Mouse (Mus musculus): Measurements from ENCODE around the gene Rassf10.
"Not testable (repeated sequence)": the region's sequence is repeated elsewhere in the genome, so short reads cannot be mapped to it uniquely, and the experiment has no call there.

The Rassf10 gene

DNA sequence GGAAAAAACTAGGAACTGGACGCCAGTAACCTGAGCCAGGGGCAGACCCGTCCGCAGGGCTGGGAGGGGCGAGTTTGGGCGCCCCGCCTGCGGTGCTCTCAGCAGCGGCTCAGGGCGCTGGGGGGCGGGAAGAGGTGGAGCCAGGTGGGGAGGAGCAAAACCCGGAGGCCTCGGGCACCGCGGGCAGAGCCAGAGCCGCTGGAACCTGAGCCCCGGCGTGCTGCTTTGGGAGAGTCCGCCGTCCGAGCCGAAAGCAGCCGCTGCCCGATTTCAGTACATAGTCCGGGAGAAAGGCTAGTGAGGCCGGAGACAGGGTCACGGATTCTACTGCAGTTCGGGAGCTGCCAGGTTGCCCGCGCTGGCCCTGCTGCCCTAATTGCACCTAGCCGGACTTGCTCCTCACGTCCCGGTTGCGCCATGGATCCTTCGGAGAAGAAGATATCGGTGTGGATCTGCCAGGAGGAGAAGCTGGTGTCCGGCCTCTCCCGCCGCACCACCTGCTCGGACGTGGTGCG is at the start of gene Rassf10:
TSS of gene Rassf10 (plus strand) at position 186 of the 515 bp plus-strand sequence.
- DNase-seq: peak; percentile 29

DNA sequence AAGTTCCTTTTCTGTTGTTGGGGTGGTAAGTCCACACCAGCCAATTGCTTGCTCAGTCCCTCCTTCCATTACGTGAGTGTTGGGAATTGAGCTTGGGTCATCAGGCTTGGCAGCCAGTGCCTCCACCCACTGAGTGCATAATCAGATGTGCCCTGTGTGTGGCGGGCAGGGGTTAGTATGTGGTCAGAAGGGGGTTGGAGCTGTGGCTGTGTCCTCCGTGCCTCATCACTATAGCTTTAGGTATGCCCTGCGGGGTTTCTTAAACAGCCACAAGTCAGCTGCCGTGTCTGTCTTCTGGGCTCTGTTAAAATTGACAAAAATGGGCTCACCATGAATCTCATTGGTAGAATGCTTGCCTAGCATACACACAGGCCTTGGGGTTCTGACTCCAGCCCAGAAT is 46.9 kb upstream of the Rassf10 start:
- DNase-seq: no peak

DNA sequence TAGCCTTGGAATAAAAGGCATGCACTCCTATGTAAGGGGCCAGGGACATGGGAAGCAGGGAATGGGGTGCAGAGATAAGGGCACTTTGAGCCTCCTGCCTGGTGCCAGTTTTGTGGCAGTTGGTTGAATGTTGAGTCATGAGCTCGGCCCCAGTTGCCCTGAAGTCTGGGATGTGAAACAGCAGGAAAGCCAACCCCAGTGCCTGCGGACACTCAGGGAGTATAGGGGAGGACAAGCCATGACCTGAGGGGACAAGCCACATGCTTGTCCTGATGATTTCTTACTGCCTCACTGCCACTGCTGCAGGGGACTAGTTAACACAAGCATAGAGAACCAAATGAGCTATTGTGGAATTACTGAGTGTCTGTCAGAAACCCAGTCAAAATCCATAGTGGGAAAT is 46.3 kb upstream of the Rassf10 start:
- no peak for DNase-seq

DNA sequence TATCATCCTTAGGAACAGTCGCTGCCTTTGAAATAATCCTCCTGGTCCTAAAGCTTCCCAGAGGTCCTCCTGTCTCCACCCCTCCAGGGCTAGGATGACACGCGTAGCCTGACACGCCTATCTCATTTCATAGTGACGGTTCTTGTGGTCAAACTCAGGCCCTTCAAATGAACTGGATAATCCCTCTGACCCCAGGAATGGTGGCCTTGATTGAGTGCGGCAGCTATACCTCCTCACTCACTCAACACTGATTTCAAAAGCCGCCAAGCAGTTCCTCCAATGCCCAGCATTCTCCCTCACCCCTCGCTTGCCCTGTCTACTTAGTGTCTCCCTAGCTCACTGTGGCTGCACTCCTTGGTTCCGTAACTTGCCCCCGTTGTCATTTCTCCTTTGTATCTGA is 44.6 kb upstream of the Rassf10 start:
- DNase-seq: no peak

DNA sequence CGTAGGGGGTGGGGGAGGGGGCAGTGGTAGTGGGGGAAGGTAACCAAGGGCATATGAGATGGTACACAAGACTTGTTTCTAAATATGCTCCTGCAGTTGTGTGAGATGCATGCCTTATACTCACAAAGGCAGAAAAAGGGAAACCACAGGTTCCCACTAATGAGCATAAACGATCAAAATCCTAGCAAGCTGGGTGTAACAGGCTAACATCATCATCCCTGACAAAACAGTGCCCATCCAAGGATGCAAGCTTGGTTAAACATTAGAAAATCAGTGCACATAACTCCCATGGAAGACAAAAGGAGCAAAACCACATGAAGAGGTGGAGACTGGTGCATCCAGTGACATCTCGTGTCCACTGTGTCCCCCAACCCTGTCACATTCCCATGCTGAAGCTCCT is 40.8 kb upstream of the Rassf10 start:
- DNase-seq: no peak

DNA sequence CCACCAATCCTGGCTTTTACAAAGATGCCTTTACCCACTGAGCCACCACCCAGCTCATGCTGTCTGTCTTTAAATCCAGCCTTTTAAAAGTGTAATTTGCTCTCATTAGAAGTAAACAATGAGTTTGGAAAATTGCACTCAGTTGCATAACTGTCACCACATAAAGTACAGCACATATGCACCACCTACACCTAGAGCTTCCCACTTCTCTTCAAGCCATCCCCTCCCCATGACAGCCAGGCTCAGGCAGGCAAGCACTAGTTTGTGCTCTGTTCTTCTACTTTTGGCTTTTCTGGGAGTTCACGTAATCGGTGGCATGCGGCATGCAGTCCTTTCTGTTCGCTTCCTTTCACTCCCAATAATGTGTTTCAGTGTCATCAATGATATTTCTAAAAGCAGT is 38.2 kb upstream of the Rassf10 start:
- DNase-seq: no peak

DNA sequence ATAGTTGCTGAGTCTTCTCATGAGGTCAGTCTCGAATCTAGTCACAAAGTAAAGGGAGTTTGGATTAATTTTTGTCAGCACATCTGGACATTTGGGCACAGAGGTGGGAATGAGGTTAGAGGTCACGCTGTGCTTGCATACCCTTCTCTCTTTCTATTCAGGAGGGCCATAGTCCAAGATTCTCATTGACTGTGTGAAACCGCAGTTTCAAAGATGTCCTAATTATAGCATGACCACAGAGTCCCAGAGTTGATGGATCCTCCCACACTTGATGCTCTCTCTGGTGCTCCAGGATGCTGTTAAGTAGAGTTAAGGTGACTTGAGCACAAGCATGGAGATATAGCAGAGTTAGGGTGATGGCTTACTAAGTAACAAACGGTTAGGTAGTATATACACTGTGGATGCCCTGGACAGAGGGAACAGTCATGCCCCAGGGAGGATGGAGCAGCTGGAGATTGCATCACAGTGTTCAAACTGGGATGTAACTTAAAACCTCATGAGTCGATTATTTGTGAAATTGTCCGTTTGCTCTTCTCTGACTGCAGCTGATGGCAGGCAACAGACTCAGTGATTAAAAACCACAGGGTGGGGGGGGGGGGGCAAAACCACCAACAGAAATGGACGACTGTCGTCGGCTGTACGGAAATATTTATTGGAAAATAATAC is 36.0 kb upstream of the Rassf10 start:
- no peak for DNase-seq

DNA sequence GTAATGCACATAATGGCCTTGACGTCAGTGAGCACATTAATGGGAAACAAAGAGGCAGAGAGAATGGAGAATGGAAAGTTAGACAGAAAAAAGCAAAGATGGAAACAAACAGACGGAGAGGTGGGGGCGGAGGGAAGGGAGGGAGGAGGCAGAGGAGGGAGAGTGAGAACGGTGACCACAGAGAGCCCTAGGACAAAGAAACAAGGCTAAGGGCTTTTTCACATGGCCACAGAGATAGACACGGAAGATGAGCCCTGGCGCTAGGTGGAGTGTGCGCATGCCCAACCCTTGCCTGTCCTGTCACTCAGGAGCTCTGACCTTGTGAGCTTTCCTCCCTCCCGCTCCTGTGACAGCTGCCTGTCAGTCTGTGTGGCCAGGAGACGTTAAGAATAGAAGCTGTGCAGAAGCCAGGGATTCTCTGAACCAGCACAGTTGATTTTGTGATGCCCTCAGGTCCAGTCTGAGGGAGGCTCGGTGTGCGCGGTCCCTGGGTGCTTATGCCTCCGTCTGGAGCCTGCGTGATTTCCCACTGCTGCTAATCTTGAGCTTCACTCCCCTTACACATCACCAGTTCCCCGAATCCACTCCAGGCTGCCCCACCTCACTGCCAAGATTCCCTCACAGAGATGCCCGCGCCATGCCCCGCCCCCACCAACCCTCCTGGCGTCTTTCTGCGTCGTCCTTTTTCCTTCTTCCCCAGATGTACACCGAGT is 35.3 kb upstream of the Rassf10 start:
- DNase-seq: peak; percentile 60

DNA sequence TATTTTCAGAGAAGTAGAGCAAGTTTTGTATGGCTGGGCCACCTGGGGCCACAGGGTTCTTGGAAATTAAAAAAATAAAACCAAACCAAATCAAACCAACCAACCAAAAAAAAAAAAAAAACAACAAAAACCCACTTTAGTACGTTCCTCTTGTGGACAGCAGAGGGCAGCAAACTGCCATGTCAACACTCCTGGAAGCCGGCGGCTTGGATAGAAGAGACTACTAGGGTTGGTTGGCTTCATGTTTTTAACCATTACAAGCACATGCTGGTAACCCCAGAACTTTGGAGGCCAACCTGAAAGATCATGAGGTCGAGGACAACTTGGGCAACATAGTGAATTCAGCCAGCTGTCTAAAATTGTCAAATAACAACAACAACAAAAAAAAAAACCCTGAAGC is 33.9 kb upstream of the Rassf10 start:
- peak; percentile 56 for DNase-seq

DNA sequence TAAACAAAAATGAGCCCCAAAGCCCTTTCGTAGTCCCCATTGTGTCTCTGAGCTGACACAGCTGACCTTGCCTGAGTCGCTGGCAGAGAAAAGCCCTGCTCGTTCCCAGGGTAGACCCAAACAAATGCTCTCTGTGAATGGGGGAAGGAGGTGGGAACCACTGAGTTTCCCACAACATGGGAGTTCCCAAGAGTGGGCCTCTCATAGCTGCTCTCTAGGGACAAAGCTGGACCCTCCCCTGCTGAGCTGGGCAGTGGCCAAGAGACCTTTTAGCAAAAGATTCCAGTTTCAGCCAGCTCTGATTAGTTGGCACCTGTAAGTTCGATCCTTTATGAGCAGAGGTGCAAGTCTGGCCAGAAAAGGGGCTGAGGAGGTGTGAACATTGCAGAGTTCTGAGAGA is 31.0 kb upstream of the Rassf10 start:
- DNase-seq: no peak

DNA sequence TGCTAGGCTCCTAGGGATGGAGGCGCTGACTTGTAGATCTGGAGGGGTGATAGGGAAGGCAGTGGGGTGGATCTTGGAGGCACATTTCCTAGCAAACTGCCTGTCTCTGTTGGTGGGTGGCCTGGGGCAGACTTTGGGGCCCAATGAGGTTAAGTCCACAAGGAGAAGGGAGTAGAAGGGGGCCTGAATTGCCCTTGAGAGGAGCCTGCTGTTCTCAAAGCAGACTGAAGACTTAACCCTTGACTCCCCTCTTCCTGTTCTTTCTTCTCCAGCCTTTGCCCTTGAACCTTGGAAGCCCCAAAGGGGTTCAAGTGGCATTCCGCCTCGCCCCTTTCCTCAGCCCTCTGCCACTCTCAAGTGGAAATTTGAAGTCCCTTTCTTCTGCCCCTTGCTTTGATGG is 30.1 kb upstream of the Rassf10 start:
- DNase-seq: no peak

DNA sequence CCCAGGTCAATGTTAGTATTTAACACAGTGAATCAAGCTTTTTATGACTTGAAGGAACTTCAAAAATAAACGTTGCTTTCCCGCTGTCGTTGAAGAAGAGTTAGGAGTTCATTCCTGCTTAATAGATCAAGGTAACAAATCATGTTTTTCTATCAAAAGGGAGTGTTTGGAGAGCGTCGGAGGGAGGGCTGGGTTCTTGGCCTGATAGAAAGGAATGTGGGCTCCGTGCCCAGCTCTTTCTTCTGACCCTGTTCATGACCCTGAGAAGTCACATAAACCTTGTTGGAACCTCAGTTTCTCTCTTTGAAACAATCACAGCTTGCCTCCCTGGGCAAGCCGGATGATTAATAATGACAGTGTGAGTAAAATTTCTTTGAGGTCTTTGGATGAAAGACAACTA is 23.1 kb upstream of the Rassf10 start:
- DNase-seq: no peak

DNA sequence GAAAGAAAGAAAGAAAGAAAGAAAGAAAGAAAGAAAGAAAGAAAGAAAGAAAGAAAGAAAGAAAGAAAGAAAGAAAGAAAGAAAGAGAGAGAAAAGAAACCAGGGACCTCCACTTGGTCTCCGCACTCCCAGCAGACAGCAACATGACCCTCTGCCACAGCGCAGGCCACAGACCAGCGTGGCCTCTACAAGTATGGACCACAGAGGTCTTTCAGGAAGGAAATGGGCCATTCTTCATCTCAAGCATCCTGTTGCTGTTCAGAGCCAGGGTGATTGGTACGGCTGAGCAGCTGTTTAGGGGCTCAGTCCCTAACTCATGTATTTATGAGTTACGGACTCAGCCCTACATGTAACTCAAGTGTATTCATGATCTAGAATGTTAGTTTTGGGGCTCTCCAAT is 17.9 kb upstream of the Rassf10 start:
- not testable (repeated sequence) for DNase-seq

DNA sequence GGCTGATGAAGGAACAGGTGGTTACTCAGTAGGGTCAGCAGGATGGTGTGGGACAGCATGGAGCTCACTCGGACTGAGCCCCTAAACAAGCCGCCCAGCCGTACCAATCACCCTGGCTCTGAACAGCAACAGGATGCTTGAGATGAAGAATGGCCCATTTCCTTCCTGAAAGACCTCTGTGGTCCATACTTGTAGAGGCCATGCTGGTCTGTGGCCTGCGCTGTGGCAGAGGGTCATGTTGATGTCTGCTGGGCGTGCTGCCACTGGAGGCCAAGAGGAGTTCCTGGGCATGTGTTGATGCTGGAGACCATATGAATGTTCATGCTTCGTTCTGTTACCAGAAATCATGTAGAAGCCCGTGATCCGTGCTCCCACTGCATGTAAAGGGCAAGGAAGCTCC is 16.7 kb upstream of the Rassf10 start:
- no peak for DNase-seq

DNA sequence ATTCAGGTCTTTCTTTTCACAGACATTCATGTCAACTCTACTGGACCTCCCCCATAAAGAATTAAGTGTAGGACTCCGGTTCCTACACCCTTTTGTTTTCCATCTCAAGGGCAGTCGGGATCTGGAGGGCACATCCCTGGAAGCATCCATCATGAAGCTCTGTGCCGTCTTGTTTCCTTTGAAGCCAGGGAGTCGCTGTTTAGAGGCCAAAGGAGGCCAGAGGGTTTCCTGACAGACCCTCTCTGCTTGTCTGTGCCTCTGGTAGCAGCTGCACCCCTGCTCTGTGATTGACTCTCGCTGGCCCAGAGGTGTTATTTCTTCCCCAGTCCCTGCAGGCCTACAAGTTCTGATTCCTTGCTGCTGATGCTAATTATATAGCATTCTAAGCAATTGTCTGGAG is 14.8 kb upstream of the Rassf10 start:
- no peak for DNase-seq

DNA sequence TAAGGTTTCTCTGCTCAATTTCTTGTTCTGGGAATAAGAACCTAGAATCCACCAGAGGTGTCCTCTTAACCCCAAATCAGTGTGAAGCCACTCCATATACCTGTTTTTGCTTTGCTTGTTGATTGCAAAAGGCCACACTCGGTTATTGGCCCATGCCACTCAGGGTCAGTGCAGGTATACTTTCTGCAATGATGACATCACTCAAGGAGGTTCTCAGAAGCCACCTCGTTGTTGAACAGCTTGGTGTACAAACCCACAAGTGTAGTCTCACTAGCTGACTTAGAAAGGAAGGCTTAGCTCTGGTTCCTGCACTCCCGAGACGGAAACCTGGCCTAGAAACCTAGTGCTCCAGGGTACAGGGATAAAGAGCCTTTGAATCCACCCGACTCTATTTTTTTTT is 11.2 kb upstream of the Rassf10 start:
- no peak for DNase-seq

DNA sequence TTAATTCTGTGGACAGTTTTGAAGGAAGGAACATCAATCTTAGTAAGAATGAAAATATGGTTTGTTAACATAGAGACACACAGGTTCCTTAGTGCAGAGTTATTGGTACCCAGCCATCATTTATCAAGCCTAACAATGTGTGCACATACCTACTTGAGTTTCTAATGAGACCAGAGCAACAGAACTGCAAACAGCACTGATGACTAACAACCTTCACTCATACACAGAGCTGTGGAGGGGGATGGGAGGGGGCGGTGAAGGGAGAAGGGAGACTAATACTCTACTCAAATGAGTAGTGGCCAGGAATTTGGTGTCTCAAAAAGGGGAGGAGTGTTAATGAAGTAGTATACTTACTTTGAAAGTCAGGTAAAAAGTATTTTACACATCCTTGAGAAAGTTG is 10.7 kb upstream of the Rassf10 start:
- DNase-seq: no peak

DNA sequence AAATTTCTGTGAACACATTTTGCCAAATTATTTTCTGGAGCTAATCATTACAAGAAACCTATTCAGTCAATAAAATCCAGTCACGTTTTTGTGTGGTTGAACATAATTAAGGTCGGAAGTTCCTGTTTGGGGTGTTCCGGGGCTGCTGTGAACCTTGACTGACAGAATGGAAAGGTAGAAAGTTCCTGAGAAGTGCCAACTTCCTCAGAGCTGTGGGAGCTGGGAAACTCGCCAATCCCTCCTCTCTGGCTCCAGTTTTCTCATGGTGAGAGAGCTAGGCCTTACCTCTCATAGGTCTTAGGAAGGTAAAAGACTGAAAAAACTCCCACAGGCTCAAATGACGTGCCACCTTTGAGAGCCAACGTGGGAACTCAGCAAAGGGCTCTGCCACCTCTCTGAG is 7.1 kb upstream of the Rassf10 start:
- DNase-seq: no peak

DNA sequence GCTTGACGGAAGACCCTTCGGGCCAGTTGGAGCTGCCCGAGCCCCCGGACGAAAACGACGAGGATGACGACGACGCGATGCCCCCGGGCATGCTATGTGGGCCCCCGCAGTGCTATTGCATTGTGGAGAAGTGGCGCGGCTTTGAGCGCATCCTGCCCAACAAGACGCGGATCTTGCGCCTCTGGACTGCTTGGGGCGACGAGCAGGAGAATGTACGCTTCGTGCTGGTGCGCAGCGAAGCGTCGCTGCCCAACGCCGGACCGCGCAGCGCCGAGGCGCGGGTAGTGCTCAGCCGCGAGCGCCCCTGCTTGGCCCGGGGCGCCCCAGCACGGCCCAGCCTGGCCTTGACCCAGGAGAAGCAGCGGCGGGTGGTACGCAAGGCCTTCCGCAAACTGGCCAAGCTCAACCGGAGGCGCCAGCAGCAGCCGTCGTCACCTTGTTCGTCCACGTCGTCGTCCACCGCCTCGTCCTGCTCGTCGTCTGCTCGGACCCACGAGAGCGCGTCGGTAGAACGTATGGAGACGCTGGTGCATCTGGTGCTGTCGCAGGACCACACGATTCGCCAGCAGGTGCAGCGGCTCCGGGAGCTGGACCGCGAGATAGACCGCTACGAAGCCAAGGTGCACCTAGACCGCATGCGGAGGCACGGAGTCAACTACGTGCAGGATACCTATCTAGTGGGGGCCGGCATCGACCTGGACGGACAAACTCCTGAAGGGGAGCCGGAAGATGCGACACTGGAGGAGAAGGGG is 765 bp downstream of the Rassf10 start:
- peak; percentile 6 for DNase-seq

DNA sequence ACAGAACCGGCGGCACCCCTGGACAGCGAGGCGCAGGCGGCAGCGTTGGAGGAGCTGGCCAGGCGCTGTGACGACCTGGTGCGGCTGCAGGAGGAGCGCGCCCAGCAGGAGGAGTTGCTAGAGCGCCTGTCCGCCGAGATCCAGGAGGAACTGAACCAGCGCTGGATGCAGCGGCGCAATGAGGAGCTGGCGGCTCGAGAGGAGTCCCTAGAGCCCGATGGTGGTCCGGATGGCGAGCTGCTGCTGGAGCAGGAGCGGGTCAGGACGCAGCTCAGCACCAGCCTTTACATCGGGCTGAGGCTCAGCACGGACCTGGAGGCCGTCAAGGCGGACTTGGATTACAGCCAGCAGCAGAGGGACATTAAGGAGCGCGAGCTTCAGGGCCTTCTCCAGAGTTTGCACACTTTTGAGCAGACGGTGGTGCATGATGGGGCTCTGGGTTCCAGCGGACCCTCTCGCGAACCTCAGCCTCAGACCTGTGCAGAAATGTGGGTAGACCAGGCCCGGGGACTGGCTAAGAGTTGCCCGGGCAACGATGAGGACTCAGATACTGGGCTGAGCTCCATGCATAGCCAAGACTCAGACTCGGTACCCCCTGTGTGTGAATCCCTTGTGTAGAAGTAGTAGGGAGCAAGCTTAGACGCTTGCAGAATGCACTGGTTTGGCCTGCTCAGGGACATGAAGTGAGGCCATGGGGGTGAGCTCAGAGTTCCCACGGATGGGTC is 1.5 kb downstream of the Rassf10 start:
- peak; percentile 14 for DNase-seq

DNA sequence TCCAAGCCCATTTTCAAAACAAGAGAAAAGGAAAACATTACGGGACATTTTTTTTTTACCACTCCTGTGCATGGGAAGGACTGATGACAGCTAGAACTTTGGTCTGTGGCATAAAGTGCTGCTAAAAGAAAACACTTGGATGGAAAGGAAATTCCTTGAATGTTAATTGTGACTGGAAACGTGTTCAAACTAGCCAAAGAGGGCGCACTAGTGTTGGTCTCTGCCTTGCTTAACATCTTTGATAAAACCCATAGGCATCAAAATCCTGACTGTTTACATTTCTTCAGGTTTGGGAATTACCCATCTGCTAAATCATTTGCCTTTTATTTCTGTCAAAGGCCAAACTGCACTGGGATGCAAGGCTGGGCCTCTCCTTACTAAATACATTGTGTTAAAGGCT is 2.2 kb downstream of the Rassf10 start:
- no peak for DNase-seq

DNA sequence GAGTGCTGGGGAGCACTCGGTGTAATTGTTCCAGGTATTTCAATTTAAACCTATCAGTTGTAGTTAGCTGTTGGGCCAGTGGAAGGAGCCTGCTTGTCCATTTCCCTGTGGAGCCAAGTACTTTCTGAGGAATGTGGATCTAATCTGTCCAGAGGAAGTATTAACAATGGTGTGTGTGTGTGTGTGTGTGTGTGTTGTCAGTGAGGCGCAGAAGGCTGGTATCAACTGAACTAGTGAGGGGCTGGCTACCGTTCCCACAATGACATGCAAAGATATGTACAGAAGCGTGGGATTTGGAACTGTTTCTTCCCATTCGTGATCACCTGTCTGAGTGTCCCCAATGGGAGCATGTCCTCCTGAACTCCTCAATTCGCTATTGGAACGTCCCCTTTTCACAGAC is 3.2 kb downstream of the Rassf10 start:
- DNase-seq: no peak

DNA sequence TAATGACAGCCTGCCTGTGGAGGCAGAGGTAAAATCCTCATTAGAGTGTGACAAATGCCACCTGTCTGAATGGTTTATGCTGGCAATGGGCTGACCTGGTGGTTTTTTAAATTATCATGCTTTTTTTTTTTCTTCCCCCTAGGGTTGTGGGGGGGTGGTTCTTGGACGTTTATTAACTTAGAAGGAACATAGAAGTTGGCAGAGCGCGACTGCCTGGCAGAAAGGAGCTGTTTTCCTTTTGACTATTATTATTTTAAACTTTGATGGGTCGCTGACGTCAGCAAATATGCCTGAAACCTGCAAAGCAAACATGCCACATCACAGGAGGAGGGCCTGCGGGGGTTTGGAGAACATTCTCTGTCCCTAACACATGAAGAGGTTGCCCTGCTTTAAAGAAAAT is 3.9 kb downstream of the Rassf10 start:
- DNase-seq: no peak
